Mouse (Mus musculus) neural tube, embryonic 10.5 days (tissue): Measurements from ENCODE around the gene Ugt1a7c.
A peak's percentile ranks its signal among the peaks of the same experiment; 100 is the strongest.
"Not testable (repeated sequence)": the region's sequence is repeated elsewhere in the genome, so short reads cannot be mapped to it uniquely, and the experiment has no call there.

Experiments used
- DNase-seq: peaks from one replicate; pipeline ENCODE4 v3.0.0-alpha.2; 2017; ENCODE audit warnings: low spot score; ENCODE audit errors: extremely low spot score

The Ugt1a7c gene

DNA sequence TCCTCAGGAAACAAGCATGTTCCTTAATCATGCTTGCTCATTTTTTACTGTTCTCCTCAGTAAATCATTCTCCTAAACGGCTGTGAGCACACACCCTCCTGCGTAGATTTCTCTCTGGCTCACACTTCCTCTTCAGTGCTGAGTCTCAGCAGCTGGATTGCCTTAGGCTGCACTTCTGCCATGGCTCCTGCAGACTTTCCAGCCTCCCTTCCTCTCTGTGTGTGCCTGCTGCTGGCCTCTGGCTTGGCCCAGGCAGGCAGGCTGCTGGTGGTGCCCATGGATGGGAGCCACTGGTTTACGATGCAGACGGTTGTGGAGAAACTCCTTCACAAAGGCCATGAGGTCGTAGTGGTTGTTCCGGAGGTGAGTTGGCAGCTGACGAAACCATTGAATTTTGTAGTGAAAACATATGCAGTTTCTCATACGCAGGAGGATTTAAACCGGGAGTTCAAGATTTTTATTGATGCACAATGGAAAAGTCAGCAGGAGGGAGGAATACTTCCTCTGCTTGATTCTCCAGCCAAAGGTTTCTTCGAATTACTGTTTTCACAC is at the start of gene Ugt1a7c:
Gene Ugt1a7c (plus strand): TSS at position 122 of the 552 bp plus-strand sequence.
- DNase-seq: peak; percentile 14

DNA sequence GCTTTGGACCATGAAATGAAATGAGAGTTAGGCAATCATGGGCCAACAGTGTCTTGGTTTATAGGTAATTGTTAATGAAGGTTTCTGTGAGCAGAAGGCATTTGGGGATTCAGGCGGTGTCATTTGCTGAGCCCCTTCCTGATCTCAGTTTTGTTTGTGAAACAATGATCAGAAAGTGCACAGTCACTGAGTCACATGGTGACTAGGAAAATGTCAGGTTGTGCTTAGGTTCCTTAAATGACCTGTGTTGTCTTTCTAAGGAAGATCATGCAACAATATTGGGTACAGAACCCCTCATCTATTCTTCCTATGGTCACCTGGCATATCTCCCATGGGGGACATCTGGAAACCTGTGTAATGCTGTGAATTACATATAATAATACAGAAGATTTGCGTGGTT is 47.5 kb upstream of the Ugt1a7c start:
- DNase-seq: not testable (repeated sequence)

DNA sequence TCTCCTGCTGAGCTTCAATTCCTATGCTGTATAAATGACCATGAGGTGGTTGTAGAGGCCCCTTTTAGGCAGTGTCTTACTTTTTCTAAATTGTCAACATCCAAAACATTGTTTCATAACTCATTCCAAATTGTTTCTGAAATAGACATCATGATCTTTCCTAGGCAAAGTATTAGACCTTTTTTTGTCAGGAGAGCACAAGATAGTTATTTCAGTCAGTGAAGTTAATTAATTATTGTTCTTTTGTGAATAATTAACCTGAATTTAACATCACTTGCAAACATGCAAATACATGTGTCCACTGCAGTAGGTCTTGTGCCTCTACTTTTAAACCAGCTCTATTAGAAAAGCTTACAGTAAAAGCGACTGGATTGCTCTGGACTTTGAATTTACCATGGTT is 39.8 kb upstream of the Ugt1a7c start, which contains the start of gene Ugt1a10:
Gene Ugt1a10 (plus strand): TSS at position 301 of the 400 bp plus-strand sequence.
- no peak for DNase-seq

DNA sequence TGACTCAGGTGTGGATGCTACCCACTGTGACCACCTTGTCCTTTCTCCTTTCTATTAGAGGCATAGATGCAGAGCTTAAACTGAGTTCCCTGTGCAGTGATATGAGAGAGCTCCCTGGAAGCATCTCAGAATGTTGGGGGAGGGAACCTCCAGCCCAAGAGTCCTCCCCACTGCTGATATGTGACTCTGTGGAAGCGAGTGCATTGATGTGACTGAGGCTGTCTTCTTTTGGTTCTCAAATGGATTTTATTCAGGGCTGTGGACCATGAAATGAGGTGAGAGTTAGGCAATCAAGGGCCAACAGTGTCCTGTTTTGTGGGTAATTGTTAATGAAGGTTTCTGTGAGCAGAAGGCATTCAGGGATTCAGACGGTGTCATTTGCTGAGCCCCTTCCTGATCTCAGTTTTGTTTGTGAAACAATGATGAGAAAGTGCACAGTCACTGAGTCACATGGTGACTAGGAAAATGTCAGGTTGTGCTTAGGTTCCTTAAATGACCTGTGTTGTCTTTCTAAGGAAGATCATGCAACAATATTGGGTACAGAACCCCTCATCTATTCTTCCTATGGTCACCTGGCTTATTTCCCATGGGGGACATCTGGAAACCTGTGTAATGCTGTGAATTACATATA is 28.3 kb upstream of the Ugt1a7c start:
- DNase-seq: not testable (repeated sequence)

DNA sequence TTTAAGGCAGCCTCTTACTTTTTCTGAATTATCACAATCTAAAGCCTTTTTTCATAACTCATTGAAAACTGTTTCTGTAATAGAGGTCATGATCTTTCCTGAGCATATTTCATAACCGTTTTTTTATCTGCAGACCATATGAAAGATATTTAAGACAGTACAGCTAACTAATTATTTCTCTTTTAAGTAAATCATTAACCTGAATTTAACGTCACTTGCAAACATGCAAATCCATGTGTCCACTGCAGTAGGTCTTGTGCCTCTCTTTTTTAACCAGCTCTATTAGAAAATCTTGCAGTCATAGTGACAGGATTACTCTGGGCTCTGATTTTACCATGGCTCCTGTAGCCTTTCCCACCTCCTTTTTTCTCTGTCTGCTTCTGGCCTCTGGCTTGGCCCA is 24.4 kb upstream of the Ugt1a7c start, which contains the start of gene Ugt1a9:
Gene Ugt1a9 (plus strand): TSS at position 306 of the 400 bp plus-strand sequence.
- DNase-seq: no peak

DNA sequence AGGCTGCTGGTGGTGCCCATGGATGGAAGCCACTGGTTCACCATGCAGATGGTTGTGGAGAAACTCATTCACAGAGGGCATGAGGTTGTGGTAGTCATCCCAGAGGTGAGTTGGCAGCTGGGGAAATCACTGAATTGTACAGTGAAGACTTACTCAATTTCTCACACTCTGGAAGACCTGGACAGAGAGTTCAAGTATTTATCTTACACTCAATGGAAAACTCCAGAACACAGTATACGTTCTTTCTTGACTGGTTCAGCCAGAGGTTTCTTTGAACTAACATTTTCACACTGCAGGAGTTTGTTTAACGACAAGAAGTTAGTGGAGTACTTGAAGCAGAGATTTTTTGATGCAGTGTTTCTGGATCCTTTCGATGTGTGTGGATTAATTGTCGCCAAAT is 24.0 kb upstream of the Ugt1a7c start:
- no peak for DNase-seq

DNA sequence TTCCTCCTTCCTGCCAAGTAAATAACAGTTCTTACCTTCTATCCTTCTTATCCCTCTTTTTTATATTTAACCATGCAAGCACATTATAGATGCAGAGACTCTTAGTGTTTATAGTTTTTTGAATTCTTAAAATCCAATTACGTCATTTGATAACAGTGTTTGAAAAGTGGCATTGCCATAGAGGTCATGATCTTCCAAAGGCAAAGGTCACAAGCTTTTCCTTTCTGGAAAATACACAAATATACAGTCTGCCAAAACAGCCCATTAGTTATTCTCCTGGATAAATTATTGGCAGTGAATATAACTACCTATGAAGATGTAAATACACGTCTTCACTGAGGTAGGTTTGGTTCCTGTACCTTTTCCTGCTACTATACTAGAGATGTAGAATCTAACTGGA is 20.4 kb upstream of the Ugt1a7c start:
- DNase-seq: no peak

DNA sequence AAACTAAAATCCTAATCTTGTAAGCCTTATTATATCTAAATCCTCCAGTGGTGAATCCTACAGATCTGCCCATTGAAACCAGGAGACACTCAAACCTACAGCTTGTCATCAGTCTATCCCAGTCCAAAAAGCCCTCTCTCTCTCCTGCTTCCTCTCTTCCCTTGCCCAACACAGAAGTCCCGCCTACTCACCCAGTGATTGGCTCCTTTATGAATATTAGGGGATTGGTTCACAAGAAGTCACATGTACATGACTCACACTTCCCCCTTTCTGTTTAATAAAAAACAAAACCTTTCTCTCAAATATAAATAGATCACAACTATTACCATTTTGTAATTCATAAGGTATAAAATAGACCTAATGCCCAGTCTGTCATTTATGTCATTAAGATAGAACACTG is 17.7 kb upstream of the Ugt1a7c start:
- DNase-seq: no peak

DNA sequence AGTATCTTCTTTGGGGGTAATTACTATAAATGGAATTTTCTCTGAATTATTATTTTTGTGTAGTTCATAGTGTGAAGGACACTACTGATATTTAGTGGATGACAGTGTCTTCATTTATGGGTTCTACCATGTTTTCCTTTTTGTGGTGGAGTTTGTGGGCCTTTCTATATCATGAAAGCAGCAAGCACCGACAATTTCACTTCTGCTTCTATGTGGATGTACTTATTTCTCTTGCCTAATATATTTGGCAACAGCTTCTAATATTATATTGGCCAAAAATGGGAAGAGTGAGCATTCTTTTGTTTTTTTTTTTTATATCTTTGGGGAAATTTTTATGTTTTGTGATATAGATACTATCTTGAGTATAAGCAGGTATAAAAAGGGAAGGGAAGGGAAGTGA is 13.2 kb upstream of the Ugt1a7c start:
- DNase-seq: no peak

DNA sequence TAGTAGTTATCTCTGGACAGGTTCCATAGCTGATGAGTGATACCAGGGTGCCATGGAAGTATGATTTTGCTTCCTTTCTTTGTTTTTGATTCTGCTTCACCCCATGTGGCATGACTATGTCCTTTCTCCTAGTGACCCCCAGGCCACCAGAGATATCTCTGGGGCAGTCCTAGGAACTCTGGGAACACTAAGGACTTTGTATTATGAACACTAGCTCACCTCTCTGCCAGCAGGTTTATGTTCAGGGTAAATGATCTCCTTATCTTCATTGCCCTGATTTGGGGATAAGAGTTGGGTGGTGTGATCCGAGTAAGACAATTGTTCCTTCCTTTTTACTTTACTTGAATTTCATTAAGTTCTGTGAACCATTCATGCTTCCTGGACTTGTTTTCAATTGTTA is 8.7 kb upstream of the Ugt1a7c start:
- no peak for DNase-seq

DNA sequence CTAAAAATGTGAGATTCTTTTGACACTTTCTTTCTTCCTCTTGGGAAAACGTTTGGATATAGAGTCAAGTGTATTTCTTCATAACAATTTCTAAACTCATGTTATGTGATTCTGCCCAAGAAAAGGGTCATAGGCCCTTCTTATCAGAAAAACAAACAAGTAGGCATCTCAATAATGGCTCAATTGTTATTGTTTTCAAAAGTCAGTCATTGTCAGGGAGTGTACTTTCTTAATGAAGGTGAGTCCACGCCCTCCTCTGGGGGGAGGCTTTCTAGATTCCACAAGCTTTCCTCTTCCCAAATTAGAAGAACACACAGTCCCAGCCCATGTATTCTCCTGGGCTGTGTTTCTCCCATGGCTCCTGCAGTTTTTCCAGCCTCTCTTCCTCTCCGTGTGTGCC is 7.3 kb upstream of the Ugt1a7c start, which contains the start of gene Ugt1a8:
Gene Ugt1a8 (plus strand): TSS at position 301 of the 400 bp plus-strand sequence.
- DNase-seq: no peak

DNA sequence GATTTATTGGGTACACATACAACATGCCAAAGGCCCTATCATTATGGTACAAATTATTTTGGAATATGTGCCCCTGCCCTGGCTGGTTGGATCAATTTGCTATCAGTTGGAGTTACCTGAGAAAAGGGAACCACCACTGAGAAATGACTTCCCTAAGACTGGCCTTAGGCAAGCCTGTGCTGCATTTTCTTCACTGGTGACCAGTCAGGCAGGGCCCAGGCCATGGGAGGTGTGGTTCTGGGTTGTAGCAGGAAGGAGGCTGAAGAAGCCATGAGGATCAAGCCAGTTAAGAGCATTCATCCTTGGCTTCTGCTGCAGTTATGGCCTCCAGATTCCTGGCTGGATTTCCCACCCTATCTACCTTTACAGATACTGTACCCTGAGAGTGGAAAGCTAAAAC is 2.5 kb upstream of the Ugt1a7c start:
- DNase-seq: no peak

DNA sequence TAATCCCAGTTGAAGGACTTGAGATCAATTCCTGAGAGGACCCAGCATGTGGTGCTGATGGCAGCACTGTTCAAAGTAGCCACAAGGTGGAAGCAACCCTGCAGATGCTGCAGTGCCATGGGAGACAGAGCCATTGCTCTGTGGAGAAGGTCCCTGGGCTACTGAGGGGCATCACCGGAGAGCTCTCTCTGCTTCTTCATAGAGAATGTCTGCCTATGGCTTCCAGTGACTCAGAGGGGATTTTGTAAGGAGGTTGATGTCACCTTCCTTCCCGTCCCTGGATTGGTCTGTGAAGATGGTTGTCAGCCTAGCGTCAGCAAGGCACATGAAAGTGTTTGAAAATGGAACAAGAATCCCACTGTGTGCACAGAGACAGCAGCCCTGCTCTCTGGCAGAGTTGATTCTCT is 589 bp upstream of the Ugt1a7c start:
- not testable (repeated sequence) for DNase-seq

DNA sequence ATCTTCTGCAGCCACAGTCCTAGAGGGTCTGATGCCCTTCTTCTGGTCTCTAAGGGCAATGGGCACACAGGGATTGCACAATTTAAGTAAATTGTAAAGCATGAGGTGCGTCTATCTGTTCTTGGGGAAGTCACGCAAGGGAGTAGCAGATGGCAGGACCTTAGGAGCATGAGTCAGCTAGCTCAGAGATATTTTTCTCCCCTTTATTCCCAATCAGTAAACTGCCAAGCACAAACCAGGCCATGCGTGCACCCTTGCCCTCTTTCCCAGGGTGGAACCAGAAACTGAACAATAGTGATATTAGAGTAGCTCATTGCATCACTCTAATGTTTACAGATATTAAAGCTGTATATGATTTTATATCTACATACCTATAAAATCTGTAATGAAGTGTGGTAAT is 3.7 kb downstream of the Ugt1a7c start:
- DNase-seq: not testable (repeated sequence)

DNA sequence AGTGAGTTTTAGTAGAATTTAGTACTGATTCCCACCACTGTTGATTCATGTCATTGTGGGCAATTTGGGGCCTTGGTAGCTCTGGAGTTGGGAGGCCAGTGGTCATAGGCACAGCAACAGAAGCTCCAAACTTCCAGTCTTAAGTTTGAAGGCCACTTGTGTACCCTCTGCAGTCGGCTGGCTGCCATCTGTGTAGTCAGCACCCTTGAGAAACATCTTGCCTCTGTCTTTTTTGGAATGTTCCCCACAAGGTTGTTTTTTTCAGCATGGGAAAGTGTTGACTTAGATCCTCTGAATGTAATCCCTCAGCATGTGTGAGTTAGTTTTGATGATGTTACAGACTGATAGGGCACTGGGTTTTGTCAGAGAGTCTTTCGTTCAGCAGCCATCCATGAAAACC is 4.8 kb downstream of the Ugt1a7c start:
- DNase-seq: not testable (repeated sequence)

DNA sequence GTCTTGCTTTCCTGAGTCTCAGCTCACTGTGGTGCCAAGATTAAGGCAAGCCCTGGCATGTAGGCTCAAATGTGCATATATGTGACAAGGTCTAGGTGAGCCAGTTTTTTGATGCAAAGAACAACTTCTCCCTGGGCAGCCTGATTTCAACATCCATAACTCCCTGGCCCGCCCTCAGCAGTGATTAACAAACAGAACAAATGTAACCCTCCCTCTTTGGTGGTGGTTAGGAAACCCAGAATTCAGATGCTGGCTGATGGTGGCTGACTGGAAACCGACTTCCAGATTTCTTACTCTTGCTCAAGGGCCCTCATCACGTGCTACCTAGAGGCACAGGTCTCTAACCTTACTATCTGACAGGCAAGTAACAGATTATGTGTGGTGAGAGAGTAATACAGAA is 8.2 kb downstream of the Ugt1a7c start, which contains the start of gene Ugt1a6b:
Gene Ugt1a6b (plus strand): TSS at position 234 of the 400 bp plus-strand sequence.
- DNase-seq: not testable (repeated sequence)

DNA sequence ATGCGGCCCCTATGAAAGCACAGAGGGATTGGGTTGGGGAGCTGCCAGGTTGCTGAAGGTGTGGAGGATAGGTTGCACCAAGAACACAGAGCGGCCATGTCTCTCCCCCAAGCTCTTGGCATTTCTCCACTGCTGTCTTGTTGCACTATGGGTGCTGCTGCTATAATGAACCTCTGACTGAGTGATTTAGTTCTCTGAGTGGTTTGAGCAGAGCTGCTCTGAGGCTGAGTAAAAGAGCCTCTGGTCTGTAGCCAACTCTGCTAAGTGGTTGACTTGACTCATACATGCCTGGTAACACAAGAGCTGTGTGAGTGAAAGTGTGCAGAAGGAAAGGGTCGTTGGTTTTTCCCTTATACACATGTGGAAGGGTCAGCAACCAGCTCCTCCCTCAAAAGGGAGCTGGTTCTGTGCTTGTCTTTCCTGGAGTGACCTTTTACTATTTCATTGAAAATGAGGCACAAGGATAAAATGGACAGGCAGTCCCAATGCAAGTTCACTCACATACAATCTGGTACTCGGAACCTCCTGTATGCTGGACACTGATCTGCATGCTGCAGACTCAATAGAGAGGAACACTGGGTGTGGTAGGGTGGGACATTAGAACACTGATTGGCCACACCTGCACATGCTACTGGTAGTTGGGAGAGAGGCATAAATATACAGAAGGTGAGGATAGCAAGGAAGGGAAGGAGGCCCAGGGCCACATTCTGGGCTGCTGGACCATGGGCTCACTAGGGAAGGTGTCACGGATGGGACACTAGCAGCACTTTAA is 9.0 kb downstream of the Ugt1a7c start:
- not testable (repeated sequence) for DNase-seq

DNA sequence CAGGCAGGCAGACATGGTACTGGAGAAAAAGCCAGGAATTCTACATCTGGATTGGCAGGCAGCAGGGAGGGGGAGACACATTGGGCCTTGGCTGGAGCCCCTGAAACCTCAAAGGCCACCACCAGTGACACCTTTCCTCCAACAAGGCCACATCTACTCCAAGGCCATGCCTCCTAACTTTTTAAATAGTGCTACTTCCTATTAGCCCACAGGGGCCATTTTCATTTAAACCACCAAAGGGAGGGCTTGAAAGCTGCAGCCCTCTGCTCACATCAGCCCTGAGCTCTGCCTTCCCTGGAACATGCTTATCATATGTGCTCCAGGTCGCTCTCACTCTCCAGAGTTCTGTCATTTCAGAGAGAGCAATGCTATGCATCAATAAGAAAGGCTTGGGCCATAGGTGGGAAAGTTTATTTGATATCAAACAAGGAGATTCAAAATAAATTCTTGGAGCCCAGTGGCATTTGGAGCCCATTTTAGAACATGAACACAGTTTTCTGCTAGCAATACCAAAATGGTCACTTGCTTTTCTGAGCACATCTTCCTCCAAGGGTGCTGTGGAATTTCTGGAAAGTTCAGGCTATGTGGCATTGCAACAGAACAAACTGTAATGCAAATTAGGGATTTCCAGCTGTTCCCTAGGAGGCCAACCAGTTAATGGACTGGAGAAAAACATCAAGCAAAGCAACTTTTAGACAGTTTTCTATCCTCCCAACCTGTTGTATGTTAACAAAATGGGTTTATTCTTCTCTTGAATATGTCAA is 10.0 kb downstream of the Ugt1a7c start:
- DNase-seq: no peak

DNA sequence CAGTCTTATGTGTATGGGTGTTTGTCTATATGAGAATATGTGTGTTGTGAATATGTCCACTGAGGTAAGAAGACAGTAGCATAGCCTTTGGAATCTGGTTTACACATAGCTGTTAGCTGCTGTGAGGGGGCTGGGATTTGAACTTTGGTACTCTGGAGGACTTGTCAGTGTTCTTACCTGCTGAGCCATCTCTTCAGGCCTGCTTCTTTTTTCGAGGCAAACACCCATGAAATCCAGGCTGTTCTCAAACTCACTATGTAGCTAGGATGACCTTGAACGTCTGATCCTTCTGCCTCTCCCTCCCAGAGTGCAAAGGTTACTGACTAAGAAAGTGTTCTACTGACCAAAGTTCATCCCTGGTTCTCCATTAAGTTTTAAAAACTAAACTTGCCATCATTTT is 10.8 kb downstream of the Ugt1a7c start:
- no peak for DNase-seq

DNA sequence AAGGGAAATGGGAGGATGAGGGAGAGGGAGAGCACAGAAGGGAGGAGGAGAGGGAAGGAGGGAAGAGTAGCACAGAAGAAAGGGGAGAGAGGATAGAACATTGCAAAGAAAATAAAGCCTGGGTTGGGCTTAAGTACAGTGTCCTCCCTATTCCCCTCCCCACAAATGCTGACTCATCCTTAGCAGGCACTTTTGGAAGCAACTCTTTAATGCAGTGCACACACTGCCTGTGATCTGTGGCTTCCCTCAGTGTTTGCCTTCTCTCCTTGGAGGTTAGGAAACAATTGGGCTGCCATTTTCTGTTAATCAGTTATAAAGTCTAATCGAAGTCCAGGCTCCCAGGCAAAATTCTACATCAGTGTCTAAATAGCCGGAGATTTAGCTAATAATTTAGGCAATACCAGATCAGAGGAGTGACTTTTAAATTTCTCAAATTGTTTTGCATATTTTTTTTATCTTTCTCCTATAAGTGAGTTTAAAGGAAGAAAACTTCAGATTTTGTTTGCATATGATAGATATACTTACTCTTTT is 14.2 kb downstream of the Ugt1a7c start:
- not testable (repeated sequence) for DNase-seq

DNA sequence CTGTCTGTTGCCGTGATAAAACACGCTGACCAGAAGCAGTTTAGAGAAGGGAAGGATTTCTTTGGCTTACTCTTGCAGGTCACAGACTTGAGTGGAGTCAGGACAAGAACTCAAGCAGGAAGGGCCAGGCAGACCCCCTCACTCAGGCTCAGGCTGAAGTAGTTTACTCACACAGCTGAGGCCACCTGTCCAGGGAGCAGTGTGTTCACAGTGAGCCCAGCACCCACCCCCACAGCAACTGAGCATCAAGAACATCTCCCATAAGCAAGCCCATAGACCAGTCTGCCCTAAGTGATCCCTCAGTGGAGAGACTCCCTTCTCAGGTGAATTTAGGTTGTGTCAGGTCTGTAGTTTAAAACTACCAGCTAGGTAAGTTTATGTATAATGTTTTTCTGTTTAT is 14.7 kb downstream of the Ugt1a7c start:
- DNase-seq: not testable (repeated sequence)
